Mouse (Mus musculus) hindbrain, postnatal 0 days (tissue): ENCODE data around the gene Zkscan16. TPM values are rescaled to one million over a fixed set of nuclear protein-coding genes. Genes with fewer than 3 reads are reported as not detected.

ENCODE experiments used
- ATAC-seq: fragments of 200-750 bp; cut with Nextera tagmentation; 2 replicates; pipeline ENCODE4 v1.8.0; 2017; ENCODE audit warnings: mild to moderate bottlenecking, moderate TSS enrichment, moderate library complexity
- DNase-seq: peaks from one replicate; pipeline ENCODE4 v3.0.0-alpha.2; 2015; ENCODE audit warnings: low spot score
- H3K27ac ChIP-seq: fragments of 300-500 bp; sonication (generic); 2 replicates; pipeline ENCODE4 v1.5.1; 2014; ENCODE audit warnings: mild to moderate bottlenecking
- H3K27me3 ChIP-seq: fragments of 300-500 bp; sonication (generic); 2 replicates; pipeline ENCODE4 v1.6.1; 2014; ENCODE audit warnings: low read length, mixed read lengths; ENCODE audit not compliant: insufficient read depth
- H3K36me3 ChIP-seq: fragments of 300-500 bp; sonication (generic); 2 replicates; pipeline ENCODE4 v1.6.1; 2014; ENCODE audit warnings: low read length, mixed read lengths; ENCODE audit not compliant: insufficient read depth
- H3K4me1 ChIP-seq: fragments of 300-500 bp; sonication (generic); 2 replicates; pipeline ENCODE4 v1.6.1; 2014; ENCODE audit warnings: antibody characterized with exemption, low read length, mixed read lengths; ENCODE audit not compliant: insufficient read depth
- H3K4me2 ChIP-seq: fragments of 300-500 bp; sonication (generic); 2 replicates; pipeline ENCODE4 v1.6.1; 2014; ENCODE audit warnings: low read depth, mild to moderate bottlenecking, low read length, moderate library complexity, mixed read lengths
- H3K4me3 ChIP-seq: fragments of 300-500 bp; sonication (generic); 2 replicates; pipeline ENCODE4 v1.5.1; 2014; ENCODE audit warnings: low read length
- H3K9ac ChIP-seq: fragments of 300-500 bp; sonication (generic); replicated peaks from 2 replicates; pipeline ENCODE4 v1.6.1; 2014; ENCODE audit warnings: mild to moderate bottlenecking, low read length, moderate library complexity, mixed read lengths
- H3K9me3 ChIP-seq: fragments of 300-500 bp; sonication (generic); 2 replicates; pipeline ENCODE4 v1.6.1; 2016; ENCODE audit warnings: low read length, mixed read lengths
- CTCF ChIP-seq: IDR thresholded peaks from 2 replicates; pipeline ENCODE4 v1.5.1; 2016; ENCODE audit warnings: antibody characterized with exemption, control low read depth, low read depth
- WGBS: fragments of 180-500 bp; shearing (Covaris S2); extraction: QIAGEN DNeasy Blood & Tissue Kit; methylation state at CpG from one replicate; pipeline ENCODE4 v1.1.7; 2014; 5-methylcytosine and 5-hydroxymethylcytosine counted together
- polyA plus RNA-seq: library from polyadenylated mRNA; unstranded; fragments of >200 nt; fragmentation: Nextera tagmentation; extraction: Ambion mirVana; gene quantifications from 2 replicates; pipeline ENCODE4 v1.2.1, GENCODE M21; 2015
- total RNA-seq: library from RNA; depleted of rRNA; stranded (reverse); fragments of >200 nt; gene quantifications from 2 replicates; pipeline ENCODE4 v1.2.3, GENCODE M21; 2014

Zkscan16 gene
- total and polyA plus RNA-seq, 2 experiments from 2014 or later: 1.8 to 4.1 TPM

DNA sequence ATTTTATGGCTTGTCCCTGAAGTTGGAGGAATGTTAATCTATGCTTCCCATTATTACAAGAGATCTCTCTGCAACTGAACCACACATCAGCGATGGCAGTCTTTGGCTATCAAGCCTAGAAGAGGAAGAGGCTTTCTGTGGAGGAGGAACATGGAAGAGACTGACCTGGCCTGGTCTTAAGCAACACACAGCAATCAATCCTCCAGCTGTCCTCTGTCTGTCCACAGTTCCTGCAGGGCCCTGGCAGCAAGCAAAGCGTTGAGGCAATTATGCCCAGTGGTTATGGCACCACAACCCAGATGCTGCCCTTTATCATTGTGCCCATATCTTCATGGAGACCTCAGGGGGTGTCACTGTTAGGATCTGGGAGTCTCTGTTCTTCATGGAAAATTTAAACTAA, 19.5 kb upstream of the Zkscan16 start:
- no peaks in the 10 kb centered on the region for H3K4me1 ChIP-seq
- H3K9ac ChIP-seq: no peak overlapping the region
- H3K36me3 ChIP-seq: no peaks in the 10 kb centered on the region
- no peak for TF ChIP-seq CTCF
- no peak for ATAC-seq
- H3K4me2 ChIP-seq: no peak overlapping the region
- H3K4me3 ChIP-seq: no peak overlapping the region
- no peak for DNase-seq
- 90% methylated on average over 2 of the region's 2 CpGs for WGBS
- H3K27me3 ChIP-seq: no peaks in the 10 kb centered on the region
- H3K27ac ChIP-seq: no peak overlapping the region
- 0 out of 2 replicates have a peak, but pooled peaks cover 3% of the 10 kb centered on the region for H3K9me3 ChIP-seq

- H3K27me3 ChIP-seq: no peaks in the 10 kb centered on the region
- no peak overlapping the region for H3K4me3 ChIP-seq
- no peak overlapping the region for H3K4me2 ChIP-seq
- ATAC-seq (no peak), DNase-seq (no peak)
- no peak overlapping the region for H3K9ac ChIP-seq
- TF ChIP-seq CTCF: no peak
- H3K36me3 ChIP-seq: no peaks in the 10 kb centered on the region
- WGBS: 52% methylated on average over 5 of the region's 5 CpGs
- H3K9me3 ChIP-seq: 0 out of 2 replicates have a peak, but pooled peaks cover 3% of the 10 kb centered on the region
- no peak overlapping the region for H3K27ac ChIP-seq
- H3K4me1 ChIP-seq: no peaks in the 10 kb centered on the region
Observed at GRCm38 (mm10) chr4:58925664-58926063, 17.8 kb upstream of the Zkscan16 start.

DNA sequence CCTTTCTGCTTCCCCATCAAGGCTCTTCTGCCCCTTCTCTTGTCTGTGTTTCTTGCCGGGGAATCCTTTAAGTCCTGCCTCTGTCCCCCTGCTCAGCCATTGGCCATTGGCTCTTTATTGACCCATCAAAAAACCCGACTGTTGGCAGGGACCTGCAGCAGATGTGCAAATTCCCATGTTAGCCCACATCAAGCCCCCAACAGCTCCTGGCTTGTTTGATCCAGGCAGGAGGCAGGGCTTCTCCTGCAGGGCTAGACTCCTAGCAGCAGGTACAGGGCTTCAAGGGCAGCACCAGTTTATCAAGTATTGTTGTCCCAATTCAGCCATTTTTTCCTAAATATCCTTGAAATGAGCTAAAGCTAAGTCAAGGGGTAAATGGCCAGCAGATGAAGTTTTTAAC, 17.3 kb upstream of the Zkscan16 start:
- H3K27me3 ChIP-seq: no peaks in the 10 kb centered on the region
- WGBS: 35% methylated on average over 2 of the region's 2 CpGs
- H3K9ac ChIP-seq: no peak overlapping the region
- no peak overlapping the region for H3K4me2 ChIP-seq
- H3K4me1 ChIP-seq: no peaks in the 10 kb centered on the region
- ATAC-seq (no peak), DNase-seq (no peak)
- H3K27ac ChIP-seq: no peak overlapping the region
- no peak overlapping the region for H3K4me3 ChIP-seq
- no peak for TF ChIP-seq CTCF
- H3K9me3 ChIP-seq: 0 out of 2 replicates have a peak, but pooled peaks cover 3% of the 10 kb centered on the region
- no peaks in the 10 kb centered on the region for H3K36me3 ChIP-seq

DNA sequence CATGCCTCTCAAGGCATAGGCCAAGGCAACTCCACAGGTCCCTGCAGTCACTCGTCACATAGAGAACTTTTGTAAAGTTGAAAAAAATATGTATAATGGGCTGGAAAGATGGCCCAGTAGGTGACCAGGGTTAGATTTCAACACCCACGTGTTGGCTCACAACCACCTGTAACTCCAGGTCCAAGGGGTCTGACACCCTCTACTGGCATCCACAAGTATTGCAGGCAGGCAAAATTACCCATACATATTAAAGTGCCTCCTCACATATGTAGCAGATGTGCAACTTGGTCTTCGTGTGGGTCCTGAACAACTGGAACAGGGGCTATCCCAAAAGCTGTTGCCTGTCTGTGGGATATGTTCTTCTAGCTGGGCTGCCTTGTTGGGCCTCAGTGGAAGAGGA, 15.8 kb upstream of the Zkscan16 start:
- ATAC-seq (no peak), DNase-seq (no peak)
- Histone ChIP-seq H3K9me3 (0 out of 2 replicates have a peak, but pooled peaks cover 3% of the 10 kb centered on the region), H3K9ac (no peak overlapping the region), H3K36me3 (no peaks in the 10 kb centered on the region), H3K27me3 (no peaks in the 10 kb centered on the region), H3K4me3 (no peak overlapping the region), H3K27ac (no peak overlapping the region), H3K4me1 (no peaks in the 10 kb centered on the region), H3K4me2 (no peak overlapping the region)
- TF ChIP-seq CTCF: peak; percentile 25
- 67% methylated on average over 3 of the region's 3 CpGs for WGBS

DNA sequence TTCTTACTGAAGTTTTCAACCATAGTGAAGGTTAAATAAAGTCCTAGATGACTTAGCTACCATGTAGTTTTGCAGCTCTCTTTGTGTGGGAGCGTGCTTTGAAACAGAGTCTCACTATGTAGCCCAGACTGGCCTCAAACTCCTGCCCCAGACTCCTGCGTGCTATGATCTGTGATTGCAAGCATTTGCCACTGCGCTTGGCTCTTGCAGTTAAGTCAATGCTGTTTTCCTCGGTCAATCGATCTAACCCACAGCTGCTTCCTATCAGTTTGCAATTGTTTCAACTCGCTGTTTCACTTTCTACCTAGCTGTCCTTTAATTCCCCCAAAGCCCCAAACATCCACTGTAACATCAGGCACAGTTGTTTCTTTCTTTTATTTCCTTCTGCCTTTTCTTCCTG, 10.9 kb upstream of the Zkscan16 start:
- H3K9me3 ChIP-seq: no peaks in the 10 kb centered on the region
- 90% methylated on average over 6 of the region's 6 CpGs for WGBS
- H3K27me3 ChIP-seq: no peaks in the 10 kb centered on the region
- H3K4me1 ChIP-seq: no peaks in the 10 kb centered on the region; the same call in 1 of the 2 replicates
- H3K27ac ChIP-seq: no peak overlapping the region
- no peak overlapping the region for H3K4me2 ChIP-seq
- DNase-seq: no peak
- no peak overlapping the region for H3K4me3 ChIP-seq
- no peak overlapping the region for H3K9ac ChIP-seq
- no peaks in the 10 kb centered on the region for H3K36me3 ChIP-seq
- TF ChIP-seq CTCF: no peak
- ATAC-seq: no peak

DNA sequence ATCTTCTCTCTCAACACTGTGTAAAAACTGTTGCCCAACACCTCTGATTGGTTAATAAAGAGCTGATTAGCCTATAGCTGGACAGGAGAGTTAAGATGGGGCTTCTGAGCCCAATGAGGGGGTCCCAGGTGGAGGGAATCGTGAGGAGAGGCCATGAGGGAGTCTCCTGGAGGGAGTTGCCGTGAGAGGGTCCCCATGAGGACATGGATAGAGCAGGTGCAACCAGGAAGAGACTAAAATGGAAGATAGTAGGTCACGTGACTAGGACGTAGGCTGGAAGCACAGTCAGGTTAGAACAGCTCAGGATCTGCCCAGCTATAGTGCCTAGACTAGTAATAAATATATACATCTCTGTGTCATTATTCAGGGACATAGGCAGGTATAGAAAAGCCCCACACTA, 9.1 kb upstream of the Zkscan16 start:
- TF ChIP-seq CTCF: no peak
- H3K27me3 ChIP-seq: no peaks in the 10 kb centered on the region
- no peak for DNase-seq
- H3K27ac ChIP-seq: no peak overlapping the region
- no peaks in the 10 kb centered on the region for H3K9me3 ChIP-seq
- no peaks in the 10 kb centered on the region; the same call in 1 of the 2 replicates for H3K4me1 ChIP-seq
- no peak overlapping the region for H3K4me2 ChIP-seq
- 89% methylated on average over 4 of the region's 4 CpGs for WGBS
- no peaks in the 10 kb centered on the region for H3K36me3 ChIP-seq
- no peak for ATAC-seq
- no peak overlapping the region for H3K9ac ChIP-seq
- no peak overlapping the region for H3K4me3 ChIP-seq

DNA sequence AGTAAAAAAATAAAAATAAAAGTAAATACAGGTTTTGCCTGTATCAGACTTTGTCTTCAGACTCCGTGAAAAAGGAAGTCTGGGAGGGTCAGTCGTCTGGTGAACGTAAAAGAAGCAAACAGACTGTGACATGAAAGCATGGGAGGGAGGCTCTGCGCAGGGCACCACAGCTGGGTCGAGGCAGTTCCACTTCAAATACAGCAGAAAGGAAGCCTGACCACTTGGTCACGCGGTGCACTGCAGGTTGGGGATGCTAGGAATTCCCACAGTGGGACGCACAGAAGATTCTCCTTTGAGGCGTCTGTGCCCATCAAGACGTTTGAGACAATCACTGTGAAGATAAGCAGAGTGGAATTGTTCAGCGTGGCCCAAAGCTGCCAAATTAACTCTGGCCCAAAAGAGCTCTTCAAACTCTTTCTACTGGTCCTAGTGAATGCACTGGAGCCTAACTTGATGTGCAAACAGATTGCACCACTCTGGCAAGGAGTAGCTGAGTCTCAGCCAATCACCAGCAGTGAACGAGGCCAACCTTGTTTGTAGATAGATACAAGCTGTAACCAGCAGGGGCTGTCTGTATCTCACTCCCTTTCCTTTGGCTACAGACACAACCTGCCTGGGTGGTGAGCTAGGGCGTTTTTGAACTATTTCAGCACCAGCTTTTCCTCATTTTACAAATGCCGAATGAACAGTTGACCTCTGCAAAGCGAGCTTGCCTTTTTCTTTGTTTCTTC, 8.5 kb upstream of the Zkscan16 start:
- peak; percentile 70 for TF ChIP-seq CTCF
- H3K4me1 ChIP-seq: no peaks in the 10 kb centered on the region; the same call in 1 of the 2 replicates
- H3K9ac ChIP-seq: no peak overlapping the region
- 39% methylated on average over 15 of the region's 15 CpGs for WGBS
- H3K9me3 ChIP-seq: no peaks in the 10 kb centered on the region
- ATAC-seq (peak; percentile 96), DNase-seq (peak; percentile 82)
- H3K4me3 ChIP-seq: no peak overlapping the region
- no peaks in the 10 kb centered on the region for H3K27me3 ChIP-seq
- no peaks in the 10 kb centered on the region for H3K36me3 ChIP-seq
- no peak overlapping the region for H3K27ac ChIP-seq
- H3K4me2 ChIP-seq: no peak overlapping the region
